Mouse (Mus musculus) urinary bladder, postnatal 36 days (tissue): ENCODE data around the gene Marcksl1.
"Not testable (repeated sequence)": the region's sequence is repeated elsewhere in the genome, so short reads cannot be mapped to it uniquely, and the experiment has no call there.

Experiments used
- DNase-seq, 2 experiments: peaks; one replicate each; pipeline ENCODE4 v3.0.0; 2022; ENCODE audit warnings: low spot score in 2 of 2, mixed read lengths in 1 of 2

Marcksl1 gene

DNA sequence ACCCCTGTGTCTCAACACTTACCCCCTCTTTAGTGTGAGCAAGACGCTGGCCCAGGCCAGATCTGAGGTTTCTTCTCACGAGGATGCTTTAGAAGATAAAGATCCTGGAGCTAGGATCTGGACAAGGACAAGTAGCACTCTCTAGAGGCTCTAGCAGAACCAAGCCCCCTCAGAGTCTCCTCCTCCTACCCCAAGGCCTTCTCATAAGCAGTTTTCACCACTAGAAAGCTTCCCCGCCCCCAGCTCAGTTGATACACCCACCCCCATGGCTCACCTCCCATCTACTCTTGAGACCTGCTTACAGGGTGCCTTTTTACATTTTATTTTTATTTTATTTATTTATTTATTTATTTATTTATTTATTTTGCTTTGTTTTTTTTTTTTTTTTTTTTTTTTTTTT is 3.7 kb upstream of the Marcksl1 start:
- DNase-seq = no peak

DNA sequence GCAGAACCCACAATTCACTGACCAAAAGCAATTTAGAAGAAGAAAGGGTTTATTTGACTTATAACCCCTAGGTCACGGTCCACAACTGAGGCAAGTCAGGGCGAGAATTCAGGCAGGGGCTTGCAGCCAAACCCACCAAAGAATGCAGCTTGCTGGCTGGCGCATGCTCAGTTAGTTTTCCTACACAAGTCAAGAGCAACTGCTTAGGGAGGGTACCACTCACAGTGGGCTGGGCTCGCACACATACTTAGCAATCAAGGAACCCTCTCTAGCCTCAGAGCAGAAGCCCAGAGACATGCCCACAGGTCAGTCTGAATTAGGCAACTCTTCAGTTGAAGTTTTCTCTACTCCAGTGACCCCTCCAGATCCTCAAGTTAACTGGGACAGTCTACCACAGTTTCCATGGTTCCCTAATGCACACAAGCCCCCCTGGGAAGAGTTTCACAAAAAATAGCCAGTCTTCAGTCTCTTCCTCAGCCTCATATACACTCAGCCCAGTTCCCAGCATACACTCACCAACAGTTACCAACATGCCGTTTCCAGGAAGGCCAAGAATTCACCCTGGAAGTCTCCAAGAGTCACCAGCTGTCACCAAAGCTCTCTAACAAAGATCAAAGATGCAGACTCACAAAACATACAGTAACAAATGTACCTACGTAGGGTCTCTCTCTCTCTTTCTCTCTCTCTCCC is 2.5 kb upstream of the Marcksl1 start:
- DNase-seq = no peak

DNA sequence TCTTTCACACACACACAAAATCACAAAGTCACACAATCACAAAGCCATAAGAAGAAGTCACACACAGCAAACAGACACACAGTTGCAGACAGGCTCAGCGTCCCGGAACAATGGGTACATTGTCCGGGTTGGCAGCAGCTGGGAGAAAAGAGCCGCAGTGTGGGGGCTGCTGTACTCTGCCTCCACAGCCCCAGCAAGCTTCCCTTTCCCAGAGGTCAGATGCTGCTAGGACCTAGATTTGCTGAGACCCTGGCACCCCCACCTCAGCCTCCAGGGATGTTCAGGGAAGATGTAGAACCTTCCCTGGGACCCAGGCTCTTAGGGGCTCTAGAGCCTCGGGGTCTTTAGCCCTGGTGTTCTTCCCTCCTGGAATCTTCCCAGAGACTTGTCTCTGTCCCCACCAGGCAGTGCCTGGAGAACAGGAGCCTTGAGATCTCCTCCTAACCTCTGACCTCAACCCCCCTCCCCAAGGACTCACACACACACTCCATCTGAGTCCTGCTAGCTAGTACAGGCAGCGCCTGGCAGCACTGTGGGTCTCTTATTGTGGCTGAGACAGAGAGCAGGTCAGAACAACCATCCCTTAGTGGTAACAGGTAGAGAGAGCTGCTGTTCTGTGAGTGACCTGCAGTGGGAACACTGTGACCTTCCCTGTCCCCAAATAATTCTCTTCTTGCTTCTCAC is 1.8 kb upstream of the Marcksl1 start:
- DNase-seq = no peak

DNA sequence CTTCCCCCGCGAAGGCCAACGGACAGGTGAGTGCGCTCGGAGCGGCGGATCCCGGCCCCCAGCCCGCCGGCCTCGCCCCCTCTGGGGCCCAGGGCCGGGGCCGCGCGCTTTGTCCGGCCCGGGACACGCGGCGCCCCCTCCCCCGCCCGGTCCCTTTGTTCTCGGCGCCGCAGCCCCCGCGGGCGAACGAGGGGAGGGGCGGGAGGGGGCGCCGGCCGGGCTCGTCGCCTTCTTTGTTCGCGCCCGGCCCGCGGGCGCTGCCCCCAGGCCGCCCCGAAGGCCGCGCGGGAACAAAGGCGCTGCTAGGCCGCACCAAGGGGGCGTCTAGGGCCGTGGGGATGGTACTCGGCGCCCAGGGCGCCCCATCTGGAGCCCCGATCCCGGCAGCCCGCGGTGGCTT is 510 bp downstream of the Marcksl1 start:
- DNase-seq = no peak

DNA sequence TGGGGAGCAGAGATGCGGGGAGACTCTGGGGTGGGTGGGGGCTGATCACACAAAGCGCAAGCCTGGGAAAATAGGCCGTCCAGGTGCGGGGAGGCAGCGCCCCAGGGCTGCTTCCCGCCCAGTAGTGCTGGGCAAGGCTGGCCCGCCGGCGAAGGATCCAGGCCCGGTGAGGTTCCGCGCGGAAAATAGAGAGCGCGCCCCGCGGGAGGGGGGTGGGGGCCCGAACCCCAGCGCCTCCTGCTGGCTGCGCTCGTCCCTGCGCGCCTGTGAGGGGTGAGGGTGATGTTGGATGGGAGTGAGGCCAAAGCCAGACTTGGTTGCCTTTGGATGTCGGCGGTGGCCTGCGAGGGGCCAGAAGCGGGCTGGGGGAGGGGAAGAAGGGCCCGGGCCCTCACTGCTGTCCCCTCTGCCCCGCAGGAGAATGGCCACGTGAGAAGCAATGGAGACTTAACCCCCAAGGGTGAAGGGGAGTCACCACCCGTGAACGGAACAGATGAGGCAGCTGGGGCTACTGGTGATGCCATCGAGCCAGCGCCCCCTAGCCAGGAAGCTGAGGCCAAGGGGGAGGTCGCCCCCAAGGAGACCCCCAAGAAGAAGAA is 1.0 kb downstream of the Marcksl1 start:
- DNase-seq = peak; percentile 45 to 52

DNA sequence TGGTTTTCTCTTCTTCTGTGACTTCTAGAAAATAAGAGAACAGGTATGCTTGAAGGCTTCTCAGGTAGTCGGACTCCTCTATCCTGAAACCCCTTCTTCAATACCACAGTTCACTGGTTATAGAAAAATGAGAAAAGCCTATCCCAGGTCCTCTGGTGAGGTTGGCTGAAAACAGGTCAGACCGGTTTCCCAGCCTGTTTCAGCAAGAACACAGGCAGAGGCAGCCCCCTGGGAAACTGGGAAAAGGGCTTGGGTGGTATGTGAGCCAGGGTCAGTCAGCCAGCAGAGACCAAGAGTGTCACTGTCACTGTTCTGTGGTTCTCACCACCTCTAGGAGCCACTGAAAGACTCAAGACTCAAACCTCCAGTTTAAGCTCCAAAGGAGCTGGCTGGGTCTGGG is 3.5 kb downstream of the Marcksl1 start:
- DNase-seq = peak; percentile 43 to 65

DNA sequence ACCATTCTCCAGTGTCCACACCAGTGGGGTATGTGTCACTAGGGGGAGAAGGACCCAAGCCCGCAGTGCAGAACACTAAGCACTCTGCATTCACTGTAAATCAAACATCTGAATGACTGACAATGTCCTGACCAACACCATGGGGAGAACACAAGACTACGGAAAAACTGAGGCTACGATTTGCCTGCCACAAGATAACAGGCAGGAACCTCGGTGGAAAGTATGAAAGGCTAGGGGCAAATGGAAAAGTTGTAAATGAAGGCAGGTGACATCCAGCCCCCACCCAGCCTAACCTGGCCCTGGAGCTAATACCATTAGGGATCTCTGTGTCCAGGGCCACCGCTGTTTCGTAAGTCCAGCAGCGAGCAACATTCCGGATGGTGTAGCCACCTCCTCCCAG is 5.1 kb downstream of the Marcksl1 start:
- DNase-seq = no peak

DNA sequence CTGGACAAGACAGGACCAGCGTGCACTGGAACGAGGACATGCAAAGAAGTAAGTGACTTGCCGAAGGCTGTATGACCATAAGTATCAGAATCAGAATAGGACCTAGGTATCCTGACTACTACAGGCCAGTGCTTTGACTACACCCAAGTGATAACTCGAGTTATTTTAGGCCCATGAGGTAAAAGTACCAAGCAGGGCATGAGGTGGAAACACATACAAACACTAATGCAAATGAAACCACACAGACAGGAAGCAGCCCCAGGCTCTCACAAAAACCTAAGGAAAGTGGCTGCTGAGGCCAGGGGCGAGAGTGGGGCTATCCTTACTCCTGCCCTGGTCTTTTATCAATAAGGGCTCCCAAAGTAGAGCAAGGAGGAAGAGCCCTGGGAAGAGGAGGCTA is 12.0 kb downstream of the Marcksl1 start:
- no peak for DNase-seq

DNA sequence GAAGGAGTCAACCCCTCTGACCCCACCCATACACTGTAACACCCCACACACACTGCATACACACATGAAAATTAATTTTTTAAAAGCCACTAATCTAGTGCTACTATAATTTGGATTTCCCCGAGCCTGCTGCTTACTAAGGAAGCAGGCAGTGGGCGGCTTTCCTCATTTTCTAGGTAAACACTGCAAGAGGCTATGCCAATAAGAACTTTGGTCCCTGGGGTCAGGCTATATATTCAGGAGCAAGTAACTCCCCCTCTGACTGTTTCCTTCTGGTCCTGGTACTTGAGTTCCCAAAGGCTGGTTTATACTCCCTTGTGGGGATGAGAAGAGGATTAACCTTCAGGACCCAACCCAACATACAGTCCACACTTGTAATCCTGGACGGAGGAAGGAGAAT is 12.5 kb downstream of the Marcksl1 start:
- DNase-seq = no peak

DNA sequence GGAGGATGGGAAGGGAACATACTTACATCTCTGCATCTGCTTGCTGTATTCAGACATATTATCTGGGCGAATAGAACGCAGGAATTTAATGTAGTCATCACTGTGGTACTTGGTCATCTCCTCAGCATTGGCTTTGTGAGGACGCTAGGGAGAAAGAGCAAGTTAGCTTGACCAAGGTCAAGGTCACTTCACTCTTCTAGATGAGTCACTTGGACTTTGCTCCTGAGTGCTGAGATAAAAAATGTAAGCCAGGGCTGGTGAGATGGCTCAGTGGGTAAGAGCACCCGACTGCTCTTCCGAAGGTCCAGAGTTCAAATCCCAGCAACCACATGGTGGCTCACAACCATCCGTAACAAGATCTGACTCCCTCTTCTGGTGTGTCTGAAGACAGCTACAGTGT is 15.5 kb downstream of the Marcksl1 start:
- not testable (repeated sequence) for DNase-seq

DNA sequence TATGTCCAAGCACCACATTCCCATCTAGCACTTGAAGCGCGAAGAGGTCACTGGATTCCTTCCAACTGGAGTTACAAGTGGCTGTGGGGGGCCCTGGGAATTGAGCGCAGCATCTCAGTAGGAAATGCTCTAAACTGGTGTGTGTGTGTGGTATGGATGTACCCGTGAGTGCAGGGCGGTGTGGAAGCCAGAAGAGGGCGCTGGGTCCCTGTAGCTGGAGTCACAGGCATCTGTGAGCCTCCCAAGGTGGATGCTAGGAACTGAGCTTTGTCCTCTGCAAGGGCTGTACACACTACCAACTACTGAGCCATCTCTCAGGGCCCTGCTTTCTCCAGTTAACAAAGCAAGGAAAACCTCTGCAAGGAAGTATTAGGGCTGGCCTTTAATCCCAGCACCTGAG is 26.6 kb downstream of the Marcksl1 start:
- no peak for DNase-seq

DNA sequence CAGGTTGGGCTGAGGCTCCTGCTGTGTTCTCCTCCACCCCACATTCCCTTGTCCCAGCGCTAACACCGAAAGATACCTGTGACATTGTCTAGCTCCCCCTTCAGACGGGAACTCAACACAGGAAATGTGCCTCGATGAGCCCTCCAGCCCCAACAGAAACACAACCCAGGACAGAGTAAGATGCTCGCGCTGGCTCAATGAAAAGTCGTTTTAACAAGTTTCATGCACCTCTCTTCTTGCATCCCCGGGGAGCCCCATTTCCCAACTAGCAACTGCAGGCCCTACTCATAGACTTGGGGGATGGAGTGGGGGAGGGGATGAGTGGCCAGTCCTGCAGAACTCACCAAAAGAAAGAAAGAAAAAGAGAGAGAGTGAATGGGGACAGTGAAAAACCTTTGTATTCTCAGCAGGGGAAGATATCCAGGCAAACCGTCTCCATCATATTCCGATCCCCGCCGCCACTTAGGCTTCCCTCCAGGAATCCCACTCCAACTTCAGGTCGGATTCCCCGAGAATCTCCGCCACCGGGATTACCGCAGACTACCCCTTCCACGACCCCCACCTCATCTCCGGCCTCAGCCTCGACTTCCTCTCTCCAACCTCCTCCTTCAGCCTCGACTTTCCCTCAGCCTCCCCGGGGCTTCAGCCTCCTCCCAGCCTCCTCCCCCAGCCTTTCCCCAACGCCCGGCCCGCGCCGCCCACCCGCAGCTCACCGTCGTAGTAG is 28.6 kb downstream of the Marcksl1 start:
- peak in 1 of 2 experiments; percentile 22 for DNase-seq

DNA sequence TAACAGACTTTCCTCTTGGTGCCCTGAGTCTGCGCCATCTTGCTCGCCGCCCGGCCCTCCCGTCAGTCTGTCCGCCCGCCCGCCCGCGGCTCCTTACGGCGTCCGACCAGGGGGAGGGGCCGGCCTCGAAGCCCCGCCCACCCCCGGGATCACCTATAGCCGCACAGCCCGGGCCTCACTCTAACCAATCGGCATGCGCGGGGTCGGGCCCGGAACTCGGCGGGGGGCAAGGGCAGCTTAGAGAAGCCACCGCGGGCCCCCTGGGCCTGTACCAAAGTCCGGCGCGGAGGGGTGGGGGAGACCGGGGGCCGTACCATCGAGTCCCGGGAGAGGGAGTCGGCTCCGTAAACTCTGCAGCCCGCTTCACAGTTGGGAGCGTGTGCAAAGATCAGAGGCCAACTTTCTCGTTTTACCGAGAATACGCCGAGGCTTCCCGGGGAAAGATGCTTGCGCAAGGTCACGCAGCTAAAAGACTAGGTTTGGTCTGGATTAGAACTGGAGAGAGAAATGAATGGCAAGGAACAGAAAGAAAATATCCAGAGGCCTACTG is 29.3 kb downstream of the Marcksl1 start, which contains the start of gene Hdac1:
Gene Hdac1, minus strand, starts transcription at position 122 of the 550 bp plus-strand sequence.
- DNase-seq = peak; percentile 97 to 98

DNA sequence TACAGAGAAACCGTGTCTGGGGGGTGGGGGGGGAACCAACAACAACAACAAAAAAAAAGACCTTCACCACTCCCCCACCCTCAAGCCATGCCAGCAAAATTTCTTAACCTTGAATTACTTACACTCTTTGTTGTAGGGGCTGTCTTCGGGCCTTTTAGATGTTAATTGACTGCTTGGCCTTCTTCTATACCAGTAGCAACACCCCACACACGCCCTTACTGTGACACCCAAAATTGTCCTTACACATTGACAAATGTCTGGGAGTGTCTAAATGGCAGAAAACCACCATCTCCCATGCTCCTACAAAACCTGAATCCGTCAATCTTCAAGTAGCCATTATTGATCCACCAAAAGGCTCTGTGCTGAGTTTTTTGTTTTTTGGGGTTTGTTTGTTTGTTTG is 30.7 kb downstream of the Marcksl1 start:
- DNase-seq = no peak

DNA sequence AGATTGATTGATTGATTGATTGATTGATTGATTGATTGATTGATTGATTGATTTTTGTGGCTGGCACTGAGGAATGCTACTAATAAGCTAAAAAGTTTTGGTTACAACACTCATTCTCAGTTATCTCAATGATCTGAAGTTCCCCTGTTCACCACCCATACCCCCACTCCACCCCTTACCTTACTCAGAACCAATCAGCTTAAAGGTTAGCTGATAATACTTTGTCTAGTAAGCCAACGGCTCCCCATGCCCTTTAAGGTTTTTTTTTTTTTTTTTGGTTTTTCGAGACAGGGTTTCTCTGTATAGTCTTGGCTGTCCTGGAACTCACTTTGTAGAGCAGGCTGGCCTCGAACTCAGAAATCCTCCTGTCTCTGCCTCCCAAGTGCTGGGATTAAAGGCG is 34.2 kb downstream of the Marcksl1 start:
- DNase-seq = not testable (repeated sequence)

DNA sequence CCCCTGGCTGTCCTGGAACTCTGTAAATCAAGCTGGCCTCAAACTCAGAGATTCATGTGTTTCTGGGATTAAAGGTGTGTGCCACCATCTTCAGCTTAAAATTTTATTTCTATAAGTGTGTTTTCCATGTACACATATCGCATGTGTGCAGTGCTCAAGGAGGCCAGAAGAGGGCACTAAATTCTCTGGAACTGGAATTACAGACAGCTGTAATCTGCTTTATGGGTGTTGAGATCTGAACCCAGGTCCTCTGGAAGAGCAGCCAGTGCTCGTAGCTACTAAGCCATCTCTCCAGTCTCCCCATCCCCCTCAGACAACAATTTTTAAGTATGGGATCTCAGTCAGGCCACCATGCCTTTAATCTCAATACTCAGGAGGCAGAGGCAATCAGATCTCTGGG is 35.9 kb downstream of the Marcksl1 start:
- no peak for DNase-seq

DNA sequence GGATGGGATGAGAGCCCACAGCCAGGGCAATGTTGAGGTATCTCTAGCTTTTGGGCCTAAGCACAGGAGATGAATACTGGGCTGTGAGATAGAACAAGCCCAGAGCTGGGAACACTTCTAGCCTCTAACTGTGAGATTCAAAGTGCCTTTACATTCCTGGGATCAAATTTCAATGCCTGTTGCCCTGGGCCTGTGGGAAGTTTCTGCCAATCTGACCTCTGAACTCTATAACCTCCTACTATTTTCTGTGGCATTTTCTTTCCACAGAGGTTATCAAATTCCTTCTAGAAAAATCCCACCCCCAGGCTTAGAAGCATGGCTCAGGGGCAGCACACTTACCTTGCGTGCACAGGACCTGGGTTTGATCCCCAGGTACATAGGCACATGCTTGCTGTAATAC is 36.9 kb downstream of the Marcksl1 start:
- no peak for DNase-seq

DNA sequence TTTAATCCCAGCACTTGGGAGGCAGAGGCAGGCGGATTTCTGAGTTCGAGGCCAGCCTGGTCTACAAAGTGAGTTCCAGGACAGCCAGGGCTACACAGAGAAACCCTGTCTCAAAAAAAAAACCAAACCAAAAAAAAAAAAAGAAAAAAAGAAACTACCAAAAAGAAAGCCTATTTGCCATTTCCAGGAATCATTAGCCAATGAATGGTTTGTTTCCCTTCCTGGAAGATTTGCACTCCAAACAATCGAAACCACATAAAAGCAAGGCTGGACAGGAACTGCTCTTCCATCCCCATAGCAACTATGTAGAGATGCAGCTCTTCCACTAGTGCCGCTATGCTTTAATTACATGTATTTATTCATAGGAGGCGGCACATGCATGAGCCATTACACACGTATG is 41.1 kb downstream of the Marcksl1 start:
- not testable (repeated sequence) for DNase-seq

DNA sequence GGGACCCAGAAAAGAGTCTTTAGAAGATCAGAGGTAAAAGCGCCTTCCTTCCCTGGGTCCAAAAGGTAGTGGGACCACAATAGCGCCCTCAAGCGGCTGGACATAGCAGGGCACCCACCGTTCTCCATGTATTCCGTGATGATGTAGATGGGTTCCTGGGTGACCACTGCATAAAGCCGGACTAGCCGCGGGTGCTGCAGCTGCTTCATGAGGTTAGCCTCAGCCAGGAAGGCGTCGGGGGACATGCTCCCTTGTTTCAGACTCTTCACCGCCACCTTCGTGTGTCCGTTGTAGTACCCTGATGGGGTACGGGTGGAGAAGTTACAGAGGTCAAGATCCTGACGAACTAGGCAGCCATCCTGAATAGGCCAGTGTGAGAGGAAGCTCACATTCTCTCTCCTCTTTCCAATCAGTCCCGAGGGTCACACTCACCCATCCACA is 42.1 kb downstream of the Marcksl1 start:
- peak; percentile 24 to 37 for DNase-seq

DNA sequence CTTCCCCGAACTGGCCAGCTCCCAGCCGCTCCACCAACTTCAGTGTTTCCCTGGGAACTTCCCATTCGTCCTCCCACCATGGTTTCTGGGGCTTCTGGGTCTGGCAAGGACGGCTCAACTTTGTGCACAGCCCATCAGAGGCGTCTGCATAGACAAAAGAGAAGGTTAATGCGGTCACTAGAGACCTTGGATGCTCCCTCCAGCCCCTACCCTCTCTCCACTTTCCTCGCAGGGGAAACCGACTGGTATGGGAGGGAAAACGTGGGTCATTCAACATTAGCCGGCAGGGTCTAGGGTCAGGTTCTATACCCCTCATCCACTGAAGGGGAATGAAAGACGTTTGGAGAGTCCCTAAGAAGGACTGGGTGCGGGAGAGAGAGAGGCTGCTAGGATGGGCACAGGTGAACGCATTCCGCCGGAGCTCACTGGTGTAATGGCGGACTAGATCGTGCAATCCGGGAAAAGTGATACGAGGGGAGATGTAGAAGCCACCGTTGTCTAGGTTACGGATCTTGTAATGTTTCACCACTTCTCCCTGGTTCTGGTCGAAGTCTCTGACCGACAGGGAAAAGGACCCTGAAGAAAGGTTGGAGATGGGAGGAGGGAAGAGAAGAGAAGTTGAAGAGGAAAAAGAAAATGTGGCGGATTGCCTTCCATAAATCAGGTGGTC is 42.6 kb downstream of the Marcksl1 start:
- DNase-seq = peak in 1 of 2 experiments; percentile 10

DNA sequence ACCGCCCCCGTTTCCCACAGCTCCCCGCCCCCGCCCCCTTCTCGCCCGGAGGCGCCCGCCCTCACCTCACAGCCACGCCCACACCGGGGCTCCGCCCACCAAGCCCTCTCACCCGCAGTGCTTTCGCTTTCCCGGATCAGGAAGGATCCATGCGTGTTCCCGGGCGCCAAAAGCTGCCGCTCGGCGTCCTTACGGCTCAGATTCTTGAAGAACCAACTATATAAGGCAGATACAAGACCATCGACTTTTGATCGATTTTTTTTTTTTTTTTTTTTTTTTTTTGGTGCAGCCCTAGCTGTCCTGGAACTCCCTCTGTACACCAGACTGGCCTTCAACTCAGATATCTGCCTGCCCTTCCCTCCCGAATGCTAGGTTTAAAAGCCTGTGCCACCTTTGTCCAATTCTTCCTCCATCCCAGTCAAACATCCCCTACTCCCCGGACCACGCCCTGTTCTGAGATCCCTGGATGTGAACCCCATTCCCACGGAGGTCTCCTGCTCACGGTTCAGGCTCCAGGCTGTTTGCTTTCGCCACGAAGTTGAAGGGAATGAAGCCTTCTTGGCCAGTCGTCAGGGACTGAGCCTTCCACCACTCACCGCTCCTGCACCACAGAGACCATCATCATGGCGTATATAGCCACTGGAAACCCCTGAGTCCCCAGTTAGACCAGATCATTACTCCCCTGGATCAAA is 43.3 kb downstream of the Marcksl1 start:
- DNase-seq = peak; percentile 85 to 89
